Mouse (Mus musculus) thymus, adult 18-20 months (tissue): ENCODE results near the gene Olfr212.
"Not testable (repeated sequence)": the region's sequence is repeated elsewhere in the genome, so short reads cannot be mapped to it uniquely, and the experiment has no call there.

Experiments
- DNase-seq, 2 experiments: peaks; one replicate each; pipeline ENCODE4 v3.0.0; 2022; ENCODE audit warnings: mixed read lengths in 2 of 2

Gene Olfr212

DNA sequence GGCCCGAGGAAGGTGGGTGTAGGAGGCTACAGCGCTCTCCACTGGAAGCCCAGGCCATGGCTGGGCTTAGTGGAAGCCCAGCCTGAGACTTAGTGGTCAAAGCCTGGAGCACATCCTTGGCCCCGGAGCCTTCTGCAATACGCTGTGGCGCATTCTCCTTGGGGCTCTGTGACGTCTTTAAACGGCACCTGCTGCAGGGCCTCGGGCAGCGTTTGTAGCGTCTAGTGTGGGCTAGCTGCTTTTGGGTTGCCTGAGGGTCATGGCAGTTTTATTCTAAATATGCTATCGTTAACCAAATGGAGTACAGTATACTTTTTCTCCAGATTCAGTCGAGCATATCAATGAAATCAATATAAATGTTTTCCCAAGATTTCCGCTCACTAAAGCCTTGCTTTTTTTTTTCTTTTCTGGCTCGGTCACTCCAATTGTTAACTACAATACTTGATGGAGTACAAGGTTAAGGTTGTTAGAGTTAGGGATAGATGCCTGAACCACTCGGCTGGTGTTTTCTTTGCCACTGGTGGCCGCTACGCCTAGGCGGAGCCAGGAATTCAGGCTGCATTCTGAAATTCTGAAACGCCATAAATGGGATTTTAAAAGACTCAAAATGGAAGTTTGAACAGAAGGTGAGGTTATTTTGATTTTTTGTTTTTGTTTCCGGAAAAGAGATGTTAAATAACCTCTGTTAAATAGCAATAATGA lies at the start of gene Olfr212:
Gene Olfr212, plus strand, starts transcription at position 215 of the 702 bp plus-strand sequence.
- DNase-seq, result not testable (repeated sequence)

- no peak for DNase-seq
Observed at GRCm38 (mm10) chr6:116458728-116459127, 47.6 kb upstream of the Olfr212 start.

DNA sequence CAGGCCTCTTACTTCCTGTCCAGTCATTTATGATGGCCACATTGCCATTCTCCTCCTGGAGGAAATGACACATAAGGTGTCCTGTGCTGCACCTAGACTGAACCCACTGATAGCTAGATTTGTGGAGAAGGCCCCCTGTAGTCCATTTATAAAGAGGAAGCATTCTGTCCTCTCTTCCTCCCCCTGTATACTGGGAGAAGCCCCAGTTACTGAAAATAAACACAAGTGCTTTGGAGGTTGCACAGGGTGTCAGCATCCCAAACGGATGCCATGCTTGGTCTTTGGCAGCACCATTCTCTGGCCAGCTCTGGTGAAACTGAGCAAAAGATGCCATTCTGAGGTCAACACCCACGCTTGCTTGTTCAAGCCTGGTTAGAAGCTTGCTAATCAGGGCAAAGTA lies 47.1 kb upstream of the Olfr212 start:
- DNase-seq, result no peak

DNA sequence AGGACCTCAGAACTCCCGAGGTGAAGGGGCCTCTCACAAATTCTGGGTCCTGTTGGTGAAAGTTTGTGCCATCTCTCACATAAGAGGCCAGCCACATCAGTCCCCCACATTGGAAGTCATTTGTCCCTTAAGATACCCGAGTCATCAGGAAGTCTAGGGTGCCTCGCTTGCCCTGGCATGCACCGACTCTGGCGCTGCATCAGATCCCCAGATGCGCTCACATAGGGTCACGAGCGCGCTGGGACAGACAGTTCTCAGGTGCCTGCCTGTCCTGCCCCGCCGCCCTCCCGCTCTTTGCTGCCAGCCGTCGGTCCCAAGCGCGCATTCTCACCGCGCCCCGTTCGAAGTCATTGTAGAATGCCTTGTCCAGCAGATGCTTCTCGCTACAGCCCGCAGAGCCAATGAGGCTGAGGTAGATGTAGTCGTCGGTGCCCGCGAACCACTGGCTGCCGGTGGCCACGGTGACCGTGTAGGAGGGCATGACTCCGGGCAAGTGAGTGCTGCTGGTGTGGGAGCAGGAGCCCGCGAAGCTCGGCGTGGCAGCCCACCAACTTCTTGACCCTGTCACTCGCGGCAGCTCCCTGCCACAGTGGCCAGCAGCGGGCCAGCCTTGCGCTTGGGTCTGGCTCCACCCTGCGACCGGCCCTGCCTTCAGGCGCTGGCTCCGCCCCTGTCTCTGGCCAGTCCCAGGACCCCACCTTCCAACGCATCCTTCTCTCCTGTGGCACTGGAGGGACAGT lies 45.6 kb upstream of the Olfr212 start, which contains the start of gene Alox5:
Gene Alox5, minus strand, starts transcription at position 635 of the 740 bp plus-strand sequence.
- DNase-seq, result no peak

DNA sequence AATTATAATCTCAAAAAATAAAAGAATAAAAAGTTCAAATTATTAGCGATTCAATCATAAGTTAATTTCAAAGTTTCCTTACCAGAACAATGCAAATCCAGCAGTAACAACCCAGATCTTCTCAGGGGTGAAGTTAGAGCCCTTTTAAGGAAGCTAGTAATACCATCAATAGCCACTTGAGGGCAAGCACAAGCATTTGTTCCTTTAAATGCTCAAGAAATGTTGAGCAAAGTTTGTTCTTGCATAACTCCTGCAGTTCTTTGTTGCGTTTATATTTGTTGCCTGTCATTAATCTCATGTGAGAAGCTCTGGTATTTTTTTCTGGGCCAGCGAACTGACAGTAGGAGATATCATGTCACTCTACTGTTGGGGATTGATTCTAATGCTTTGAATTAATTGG lies 38.2 kb upstream of the Olfr212 start:
- no peak for DNase-seq

GRCm38 (mm10) chr6:116485081-116485480 lies 21.2 kb upstream of the Olfr212 start:
- DNase-seq, result no peak

GRCm38 (mm10) chr6:116486833-116487232 lies 19.5 kb upstream of the Olfr212 start:
- DNase-seq, result no peak

DNA sequence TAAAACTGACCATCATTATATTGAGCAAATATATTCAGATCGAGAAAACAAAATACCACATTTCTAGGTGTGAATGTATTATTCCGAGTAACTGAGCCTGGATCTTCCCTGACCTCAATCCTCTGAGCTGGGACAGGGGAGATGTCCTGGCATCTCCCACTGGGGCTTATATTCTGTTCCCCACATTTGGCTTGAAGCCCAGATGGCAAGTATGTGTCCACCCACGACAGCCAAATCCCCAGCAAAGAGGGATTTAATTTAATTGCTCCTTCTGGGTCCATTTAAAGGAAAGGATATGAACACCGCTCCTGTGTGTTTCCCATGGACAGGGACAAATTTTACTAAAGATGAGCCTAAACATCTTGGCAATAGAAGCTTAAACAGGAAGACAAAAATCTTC lies 17.5 kb upstream of the Olfr212 start, which contains the start of gene Olfr211:
Gene Olfr211, plus strand, starts transcription at position 301 of the 400 bp plus-strand sequence.
- no peak for DNase-seq

GRCm38 (mm10) chr6:116493742-116494141 lies 12.6 kb upstream of the Olfr212 start:
- no peak for DNase-seq

GRCm38 (mm10) chr6:116495960-116496359 lies 10.4 kb upstream of the Olfr212 start:
- no peak for DNase-seq

- DNase-seq, result no peak
Observed at GRCm38 (mm10) chr6:116514832-116515231, 8.5 kb downstream of the Olfr212 start.

GRCm38 (mm10) chr6:116538156-116538555 lies 31.8 kb downstream of the Olfr212 start, which contains the start of gene Olfr213:
Olfr213 (plus strand) TSS chr6:116538456.
- DNase-seq, result no peak

GRCm38 (mm10) chr6:116542500-116542899 lies 36.2 kb downstream of the Olfr212 start:
- no peak for DNase-seq

GRCm38 (mm10) chr6:116550841-116551240 lies 44.5 kb downstream of the Olfr212 start, which contains the start of gene Gm5580:
Gm5580 (plus strand) TSS chr6:116551141.
- not testable (repeated sequence) for DNase-seq

- no peak for DNase-seq
Observed at GRCm38 (mm10) chr6:116553935-116554334, 47.6 kb downstream of the Olfr212 start, which contains the start of gene Olfr214. Olfr214 (plus strand) TSS chr6:116554235.

GRCm38 (mm10) chr6:116554952-116555351 lies 48.6 kb downstream of the Olfr212 start:
- DNase-seq, result no peak
